Mouse (Mus musculus): ENCODE data around the gene Slc17a5. TPM values are rescaled to one million over a fixed set of nuclear protein-coding genes. Genes with fewer than 3 reads are reported as not detected.

The Slc17a5 gene
- polyA plus RNA-seq (2015; fragmentation: Illumina TruSeq; extraction: RNeasy Lipid Tissue Mini Kit (QIAGEN cat#74804); ENCODE audit: insufficient read depth, low read depth, low replicate concordance), result 2.6 TPM

GRCm38 (mm10) chr9:78587914-78588313 lies at the start of gene Slc17a5:
TSS of gene Slc17a5 (minus strand) at chr9:78588041.

DNA sequence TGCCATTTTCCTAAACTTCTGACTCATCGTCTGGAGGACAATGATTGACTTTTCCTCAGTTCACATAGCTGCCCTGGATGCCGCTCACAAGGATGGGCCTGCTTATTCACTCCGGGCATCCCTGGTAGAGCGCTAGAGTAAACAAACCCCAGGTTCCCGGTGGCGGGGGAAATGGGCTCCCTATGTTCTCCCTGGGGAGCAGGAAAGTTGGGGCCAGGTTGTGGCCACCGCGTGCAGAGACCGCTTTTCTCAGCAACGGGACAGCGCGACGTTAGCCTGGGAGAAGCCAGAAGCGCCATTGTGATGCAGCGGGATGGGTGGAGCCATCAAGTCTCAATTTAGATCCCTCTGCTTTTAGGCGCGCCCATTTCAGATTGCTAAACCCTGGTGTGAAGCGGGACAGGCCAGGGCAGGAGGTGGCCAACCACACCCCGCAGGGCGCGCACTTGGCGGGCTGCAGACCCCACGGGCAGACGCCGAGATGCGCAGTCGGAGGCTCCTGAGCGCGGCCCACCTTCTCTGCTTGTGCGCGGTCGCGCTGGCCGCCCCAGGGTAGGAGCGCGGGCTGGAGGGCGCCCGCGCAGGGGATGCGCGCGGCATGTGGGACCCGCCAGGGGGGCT lies 27.7 kb upstream of the Slc17a5 start, which contains the start of gene Cd109:
Gene Cd109, plus strand, starts transcription at position 146 of the 621 bp plus-strand sequence.

GRCm38 (mm10) chr9:78488890-78489420 lies 98.9 kb downstream of the Slc17a5 start, which contains the start of gene Eef1a1:
TSS of gene Eef1a1 (minus strand) at chr9:78489151.

Other genes with a start within 250 kb of the Slc17a5 start
- gene Gsta2, start 232.3 kb downstream of the Slc17a5 start, polyA plus RNA-seq (2015; fragmentation: Illumina TruSeq; extraction: RNeasy Lipid Tissue Mini Kit (QIAGEN cat#74804); ENCODE audit: insufficient read depth, low read depth, low replicate concordance), result not detected
- not detected for gene Dppa5a, start 219.9 kb downstream of the Slc17a5 start, polyA plus RNA-seq (2015; fragmentation: Illumina TruSeq; extraction: RNeasy Lipid Tissue Mini Kit (QIAGEN cat#74804); ENCODE audit: insufficient read depth, low read depth, low replicate concordance)
- not detected for gene Ooep, start 209.3 kb downstream of the Slc17a5 start, polyA plus RNA-seq (2015; fragmentation: Illumina TruSeq; extraction: RNeasy Lipid Tissue Mini Kit (QIAGEN cat#74804); ENCODE audit: insufficient read depth, low read depth, low replicate concordance)
- not detected for gene Ddx43, start 192.3 kb downstream of the Slc17a5 start, polyA plus RNA-seq (2015; fragmentation: Illumina TruSeq; extraction: RNeasy Lipid Tissue Mini Kit (QIAGEN cat#74804); ENCODE audit: insufficient read depth, low read depth, low replicate concordance)
- gene Cgas, start 144.8 kb downstream of the Slc17a5 start, polyA plus RNA-seq (2015; fragmentation: Illumina TruSeq; extraction: RNeasy Lipid Tissue Mini Kit (QIAGEN cat#74804); ENCODE audit: insufficient read depth, low read depth, low replicate concordance), result 0.54 TPM
- 3.2 TPM for gene Mto1, start 139.8 kb downstream of the Slc17a5 start, polyA plus RNA-seq (2015; fragmentation: Illumina TruSeq; extraction: RNeasy Lipid Tissue Mini Kit (QIAGEN cat#74804); ENCODE audit: insufficient read depth, low read depth, low replicate concordance)
- not detected for gene Gm17324, start 139.3 kb downstream of the Slc17a5 start, polyA plus RNA-seq (2015; fragmentation: Illumina TruSeq; extraction: RNeasy Lipid Tissue Mini Kit (QIAGEN cat#74804); ENCODE audit: insufficient read depth, low read depth, low replicate concordance)
- gene Eef1a1, start 98.9 kb downstream of the Slc17a5 start, polyA plus RNA-seq (2015; fragmentation: Illumina TruSeq; extraction: RNeasy Lipid Tissue Mini Kit (QIAGEN cat#74804); ENCODE audit: insufficient read depth, low read depth, low replicate concordance), result 2,654 TPM
- 1.0 TPM for gene Cd109, start 27.5 kb upstream of the Slc17a5 start, polyA plus RNA-seq (2015; fragmentation: Illumina TruSeq; extraction: RNeasy Lipid Tissue Mini Kit (QIAGEN cat#74804); ENCODE audit: insufficient read depth, low read depth, low replicate concordance)